Mouse (Mus musculus) B cell, adult 67 days (primary cell): ENCODE results near the gene Gm7694. TPM values are rescaled to one million over a fixed set of nuclear protein-coding genes. Genes with fewer than 3 reads are reported as not detected.

Source experiments
- total RNA-seq, 2 experiments: library from RNA; stranded (reverse); gene quantifications; 4 replicates each; pipeline ENCODE4 v1.2.4; 2023

The Gm7694 gene
- total RNA-seq, result not detected

DNA sequence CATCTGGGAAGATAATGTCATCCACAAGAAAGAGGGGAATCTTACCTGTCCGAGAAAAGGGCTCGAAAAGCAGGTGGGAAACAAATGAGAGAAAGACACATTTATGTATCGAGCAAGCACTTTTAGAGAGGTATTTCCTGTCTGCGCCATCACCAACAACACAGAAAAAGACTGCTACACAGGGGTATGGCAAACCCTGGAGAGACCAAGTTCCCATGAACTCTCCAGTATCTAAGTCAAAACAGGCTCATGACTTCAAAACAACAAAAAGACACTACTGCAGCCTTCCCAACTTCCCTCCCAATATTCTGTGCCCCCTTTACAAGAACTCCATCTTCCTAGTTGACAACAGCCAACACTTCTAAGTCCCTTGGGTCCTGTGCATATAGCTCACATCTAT lies at the start of gene Gm7694:
Gene Gm7694, minus strand, starts transcription at position 101 of the 400 bp plus-strand sequence.

GRCm38 (mm10) chr1:170308503-170308902 lies 2.4 kb upstream of the Gm7694 start, which contains the start of gene Spata46:
Spata46 (plus strand) TSS chr1:170308803.

GRCm38 (mm10) chr1:170277016-170277415 lies 29.1 kb downstream of the Gm7694 start, which contains the start of gene Sh2d1b1:
Sh2d1b1 (plus strand) TSS chr1:170277320.

Other genes with a start within 250 kb of the Gm7694 start
- not detected for gene Ddr2, start 195.6 kb downstream of the Gm7694 start, total RNA-seq
- gene Uap1, start 131.4 kb downstream of the Gm7694 start, total RNA-seq, result 10 to 100 TPM; 56.1 to 57.7 TPM
- gene Uhmk1, start 90.9 kb downstream of the Gm7694 start, total RNA-seq, result 10 to 100 TPM; 68.5 to 69.8 TPM
- gene Sh2d1b2, start 73.6 kb downstream of the Gm7694 start, total RNA-seq, result 1 to 10 TPM in 1 of 2 experiments, not detected in 1; 1.4 TPM
- gene Sh2d1b1, start 29.0 kb downstream of the Gm7694 start, total RNA-seq, result 1 to 10 TPM in 1 of 2 experiments, under 1 TPM in 1; 0.50 to 1.4 TPM
- gene Spata46, start 2.5 kb upstream of the Gm7694 start, total RNA-seq, result not detected